Mouse (Mus musculus) layer of hippocampus, adult 9-10 months (tissue): ENCODE measurements around the gene Esp3.
"Not testable (repeated sequence)": the region's sequence is repeated elsewhere in the genome, so short reads cannot be mapped to it uniquely, and the experiment has no call there.

Source experiments
- DNase-seq: peaks from one replicate; pipeline ENCODE4 v3.0.0; 2022; ENCODE audit warnings: low spot score

The Esp3 gene

DNA sequence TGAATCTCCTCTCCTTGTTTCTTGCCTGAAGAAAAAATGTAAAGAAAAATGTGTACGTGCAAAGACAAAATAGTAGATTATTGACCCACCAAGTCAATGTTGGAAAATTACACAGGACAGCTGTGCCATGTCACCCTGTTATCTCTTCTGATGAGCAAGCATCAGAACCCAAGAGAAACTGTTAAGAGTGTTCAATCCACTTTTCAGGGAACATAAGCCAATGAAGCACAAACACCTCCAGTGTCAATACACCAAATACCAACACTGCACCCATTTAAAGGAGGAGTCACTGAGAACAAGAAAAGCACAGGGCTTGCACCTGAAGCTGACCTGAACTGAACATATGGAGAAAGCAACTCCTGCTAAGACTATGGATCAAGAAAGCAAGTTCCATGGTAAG, at the start of gene Esp3:
TSS of gene Esp3 (plus strand) at position 301 of the 400 bp plus-strand sequence.
- DNase-seq = not testable (repeated sequence)

DNA sequence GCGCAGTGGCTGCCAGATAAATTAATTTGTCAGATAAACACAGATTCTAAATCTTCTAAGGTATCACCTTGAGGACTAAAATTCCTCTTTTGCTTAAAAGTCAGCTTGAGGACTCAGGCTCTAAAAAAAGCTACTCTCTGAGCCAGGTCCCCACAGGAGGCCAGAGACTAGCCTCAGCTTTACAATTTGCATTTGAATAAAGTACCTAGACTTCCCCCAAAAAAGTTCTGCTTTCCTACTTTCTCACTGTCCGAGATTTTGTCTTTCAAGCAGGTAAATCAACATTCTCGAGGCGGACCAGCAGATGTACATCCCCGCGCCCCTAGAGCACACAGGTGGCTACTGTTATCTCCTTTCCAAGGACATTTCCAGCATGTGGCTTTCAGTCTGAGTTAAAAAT, 48.0 kb upstream of the Esp3 start:
- not testable (repeated sequence) for DNase-seq

DNA sequence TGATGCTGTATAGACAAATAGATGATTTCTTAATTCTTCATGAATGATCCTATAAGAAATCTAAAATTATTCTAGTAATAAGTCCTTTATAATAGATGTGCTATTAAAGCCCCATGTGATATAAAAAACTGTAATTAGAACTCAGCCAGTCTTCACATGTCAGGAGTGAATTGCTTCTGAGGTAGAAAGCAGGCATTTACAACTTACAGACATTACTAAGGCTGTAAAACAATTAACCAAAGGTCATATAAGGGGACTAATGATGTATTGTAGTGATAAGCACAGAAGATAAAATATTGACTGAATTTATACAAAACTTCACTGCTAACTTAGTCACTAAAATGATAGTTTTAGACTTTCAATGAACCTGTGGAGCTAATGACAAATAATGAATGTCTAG, 40.6 kb upstream of the Esp3 start:
- DNase-seq = no peak

DNA sequence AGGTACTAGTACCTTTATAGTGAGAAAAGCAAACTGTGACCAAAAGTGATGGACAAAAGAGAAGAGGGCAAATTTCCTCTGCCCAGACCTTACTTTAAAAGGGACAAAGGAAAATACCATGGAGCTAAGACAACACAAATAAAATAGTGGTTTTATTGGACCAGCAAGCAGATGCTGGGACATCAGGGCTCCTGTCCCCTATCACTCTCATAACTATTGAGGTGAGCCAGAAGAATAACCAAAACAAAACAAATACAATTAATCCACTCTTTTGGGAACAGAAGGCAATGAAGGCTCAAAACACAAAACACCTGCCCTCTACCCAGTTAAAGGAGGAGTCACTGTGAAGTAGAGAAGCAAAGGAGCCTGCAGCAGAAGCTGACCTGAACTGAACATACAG, 33.6 kb upstream of the Esp3 start, which contains the start of gene Esp4:
TSS of gene Esp4 (plus strand) at position 301 of the 400 bp plus-strand sequence.
- no peak for DNase-seq

DNA sequence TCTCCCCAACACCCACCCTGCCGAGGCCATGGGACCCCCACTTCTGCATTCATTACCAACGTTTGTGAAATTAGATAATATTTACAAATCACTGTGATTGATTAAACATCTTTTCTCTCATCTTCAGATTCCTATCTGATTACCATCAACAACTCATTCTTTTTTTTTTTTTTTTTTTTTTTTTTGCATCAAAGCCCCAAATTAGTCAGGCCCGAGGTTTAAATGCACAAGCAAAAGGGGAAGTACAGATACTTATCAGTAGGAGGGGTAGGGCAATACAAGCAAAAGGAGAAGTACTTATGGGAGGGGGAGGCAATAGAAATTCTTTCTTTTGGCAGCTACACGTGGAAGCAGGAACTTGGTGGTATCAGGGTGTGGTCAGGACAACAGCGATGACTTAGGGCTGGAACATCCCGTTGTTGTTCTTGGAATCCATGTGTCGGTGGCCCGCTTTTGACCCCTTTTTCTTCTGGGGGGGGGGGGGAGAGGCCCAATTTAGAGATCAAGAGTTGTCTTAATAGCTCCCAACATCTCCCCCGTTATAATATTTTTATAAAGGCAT, 30.3 kb downstream of the Esp3 start:
- not testable (repeated sequence) for DNase-seq

DNA sequence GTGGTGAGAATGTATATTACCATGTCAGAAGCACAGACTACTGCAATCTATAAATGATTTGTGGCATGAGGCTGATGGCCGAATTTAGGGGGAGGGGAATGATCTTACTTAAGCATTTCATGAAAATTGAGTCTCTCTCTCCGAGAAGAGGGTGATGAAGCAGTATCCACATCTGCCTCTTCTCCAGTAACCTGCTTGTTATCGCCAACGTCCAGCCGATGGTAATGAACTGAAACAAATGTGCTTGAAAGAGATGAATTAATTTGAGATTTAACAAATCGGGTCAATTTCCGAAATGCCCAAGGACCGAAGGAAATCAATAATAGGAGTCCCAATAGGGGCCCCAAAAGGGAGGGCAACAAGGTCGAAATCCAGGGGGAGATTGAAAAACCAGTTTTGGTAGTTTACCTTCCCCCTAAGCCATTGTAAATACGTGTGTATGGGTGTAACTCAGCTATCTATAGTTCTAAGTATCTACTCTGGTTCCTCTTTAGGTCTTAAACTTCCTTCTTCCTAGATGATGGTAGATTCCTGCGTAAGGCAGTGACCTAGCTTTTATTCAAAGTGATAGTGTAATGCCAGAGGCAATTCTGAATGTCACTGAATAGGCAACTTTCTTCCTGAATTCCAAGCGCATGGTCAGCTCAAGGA, 31.4 kb downstream of the Esp3 start:
- not testable (repeated sequence) for DNase-seq
